Mouse (Mus musculus) embryonic fibroblast, embryonic 13.5 days (primary cell): ENCODE data around the gene Mlph.

Experiments used
- CTCF ChIP-seq: IDR thresholded peaks from 2 replicates; pipeline ENCODE4 v1.5.1; 2011; ENCODE audit warnings: mild to moderate bottlenecking, control low read depth, low read length, moderate library complexity, borderline replicate concordance; ENCODE audit not compliant: insufficient read depth
- POLR2A ChIP-seq: IDR thresholded peaks from 2 replicates; pipeline ENCODE4 v1.6.1; 2011; ENCODE audit warnings: low read depth, mild to moderate bottlenecking, control low read depth, low read length, moderate library complexity

- TF ChIP-seq CTCF (no peak), POLR2A (no peak)
These were observed 48.1 kb downstream of the Mlph start for GRCm38 (mm10) chr1:90962994-90963393.
